Mouse (Mus musculus) liver, embryonic 13.5 days (tissue): ENCODE results near the gene Nfatc2ip. TPM values are rescaled to one million over a fixed set of nuclear protein-coding genes. Genes with fewer than 3 reads are reported as not detected.
A peak's percentile ranks its signal among the peaks of the same experiment; 100 is the strongest.

Experiments used
- ATAC-seq: fragments of 200-750 bp; cut with Nextera tagmentation; 2 replicates; pipeline ENCODE4 v1.8.0; 2017; ENCODE audit warnings: low read depth, mild to moderate bottlenecking, moderate number of reproducible peaks, moderate library complexity
- DNase-seq: peaks from one replicate; pipeline ENCODE4 v3.0.0; 2022
- H3K27ac ChIP-seq: fragments of 300-500 bp; sonication (generic); 2 replicates; pipeline ENCODE4 v1.5.1; 2015; ENCODE audit warnings: moderate library complexity, mild to moderate bottlenecking, inconsistent platforms
- H3K27me3 ChIP-seq: fragments of 300-500 bp; sonication (generic); 2 replicates; pipeline ENCODE4 v1.6.1; 2015; ENCODE audit warnings: mild to moderate bottlenecking, inconsistent platforms
- H3K36me3 ChIP-seq: fragments of 300-500 bp; sonication (generic); 2 replicates; pipeline ENCODE4 v1.6.1; 2015; ENCODE audit warnings: mild to moderate bottlenecking, inconsistent platforms
- H3K4me1 ChIP-seq: fragments of 300-500 bp; sonication (generic); replicated peaks from 2 replicates; pipeline ENCODE4 v1.6.1; 2015; ENCODE audit warnings: inconsistent platforms
- H3K4me2 ChIP-seq: fragments of 300-500 bp; sonication (generic); 2 replicates; pipeline ENCODE4 v1.6.1; 2015; ENCODE audit warnings: inconsistent platforms, mild to moderate bottlenecking, moderate library complexity
- H3K4me3 ChIP-seq: fragments of 300-500 bp; sonication (generic); replicated peaks from 2 replicates; pipeline ENCODE4 v1.5.1; 2015; ENCODE audit warnings: mild to moderate bottlenecking, inconsistent platforms
- H3K9ac ChIP-seq: fragments of 300-500 bp; sonication (generic); 2 replicates; pipeline ENCODE4 v1.6.1; 2015; ENCODE audit warnings: mild to moderate bottlenecking, inconsistent platforms
- H3K9me3 ChIP-seq: fragments of 300-500 bp; sonication (generic); replicated peaks from 2 replicates; pipeline ENCODE4 v1.6.1; 2016; ENCODE audit warnings: inconsistent platforms
- WGBS: fragments of 180-500 bp; shearing (Covaris S2); methylation state at CpG from one replicate; pipeline ENCODE4 v1.1.7; 2015; ENCODE audit not compliant: insufficient replicate concordance; 5-methylcytosine and 5-hydroxymethylcytosine counted together
- polyA plus RNA-seq: library from polyadenylated mRNA; unstranded; fragments of >200 nt; fragmentation: Nextera tagmentation; extraction: Ambion mirVana; gene quantifications from 2 replicates; pipeline ENCODE4 v1.2.1, GENCODE M21; 2015

Gene Nfatc2ip
- polyA plus RNA-seq, 1 experiment from 2014 or later, result 2.6 TPM

- H3K27me3 ChIP-seq, result no peaks in the 10 kb centered on the region
- H3K4me3 ChIP-seq, result no peak overlapping the region
- H3K4me1 ChIP-seq, result peaks cover 43% of the 10 kb centered on the region
- H3K9ac ChIP-seq, result no peak overlapping the region
- H3K4me2 ChIP-seq, result no peak overlapping the region
- peaks cover 52% of the 10 kb centered on the region for H3K36me3 ChIP-seq
- DNase-seq (no peak), ATAC-seq (no peak)
- H3K9me3 ChIP-seq, result no peaks in the 10 kb centered on the region
- H3K27ac ChIP-seq, result no peak overlapping the region
- 59% methylated on average over 6 of the region's 6 CpGs for WGBS
Measured at GRCm38 (mm10) chr7:126374526-126374925, 22.0 kb downstream of the Nfatc2ip start.

- H3K27me3 ChIP-seq, result no peaks in the 10 kb centered on the region
- H3K36me3 ChIP-seq, result peaks cover 54% of the 10 kb centered on the region
- H3K4me3 ChIP-seq, result no peak overlapping the region
- no peak for ATAC-seq
- no peak for DNase-seq
- 77% methylated on average over 9 of the region's 9 CpGs for WGBS
- H3K27ac ChIP-seq, result no peak overlapping the region
- H3K9ac ChIP-seq, result no peak overlapping the region
- H3K9me3 ChIP-seq, result no peaks in the 10 kb centered on the region
- no peak overlapping the region for H3K4me2 ChIP-seq
- peaks cover 45% of the 10 kb centered on the region for H3K4me1 ChIP-seq
Measured at GRCm38 (mm10) chr7:126373007-126373406, 23.5 kb downstream of the Nfatc2ip start.

- peak within 1 kb of the TSS; percentile 33 for H3K9ac ChIP-seq
- H3K4me3 ChIP-seq, result peak within 1 kb of the TSS; percentile 12; the same call in 1 of the 2 replicates
- H3K9me3 ChIP-seq, result no peaks in the 10 kb centered on the region
- H3K27me3 ChIP-seq, result no peaks in the 10 kb centered on the region
- 27% methylated on average over 13 of the region's 13 CpGs for WGBS
- peaks cover 50% of the 10 kb centered on the region for H3K36me3 ChIP-seq
- no peak within 1 kb of the TSS for H3K27ac ChIP-seq
- H3K4me2 ChIP-seq, result peak within 1 kb of the TSS; percentile 33
- DNase-seq (no peak), ATAC-seq (peak; percentile 52)
- peaks cover 13% of the 10 kb centered on the region for H3K4me1 ChIP-seq
Measured at GRCm38 (mm10) chr7:126369393-126369792, 27.1 kb downstream of the Nfatc2ip start, which contains the start of gene Lat. TSS of gene Lat (minus strand) at chr7:126369570.

- WGBS, result 61% methylated on average over 8 of the region's 8 CpGs
- Histone ChIP-seq H3K27ac (no peak overlapping the region), H3K9me3 (no peaks in the 10 kb centered on the region), H3K4me2 (no peak overlapping the region), H3K27me3 (no peaks in the 10 kb centered on the region), H3K4me3 (no peak overlapping the region), H3K9ac (peak overlapping the region; percentile 33; the same call in 1 of the 2 replicates), H3K4me1 (peaks cover 18% of the 10 kb centered on the region), H3K36me3 (peaks cover 47% of the 10 kb centered on the region)
- no peak for ATAC-seq
- DNase-seq, result no peak
Measured at GRCm38 (mm10) chr7:126368367-126368766, 28.2 kb downstream of the Nfatc2ip start.

GRCm38 (mm10) chr7:126367636-126368035 lies 28.9 kb downstream of the Nfatc2ip start:
- Histone ChIP-seq H3K36me3 (peaks cover 40% of the 10 kb centered on the region), H3K27ac (no peak overlapping the region), H3K9me3 (no peaks in the 10 kb centered on the region), H3K27me3 (no peaks in the 10 kb centered on the region), H3K4me2 (no peak overlapping the region), H3K4me1 (peaks cover 26% of the 10 kb centered on the region), H3K9ac (no peak overlapping the region), H3K4me3 (no peak overlapping the region)
- 68% methylated on average over 10 of the region's 10 CpGs for WGBS
- DNase-seq (no peak), ATAC-seq (no peak)

- Histone ChIP-seq H3K36me3 (0 out of 2 replicates have a peak, but pooled peaks cover 6% of the 10 kb centered on the region), H3K27ac (no peak overlapping the region), H3K9ac (no peak overlapping the region), H3K27me3 (no peaks in the 10 kb centered on the region), H3K4me2 (no peak overlapping the region), H3K9me3 (no peaks in the 10 kb centered on the region), H3K4me1 (peaks cover 36% of the 10 kb centered on the region), H3K4me3 (no peak overlapping the region)
- peak; percentile 61; the same call in 1 of the 2 replicates for ATAC-seq
- 40% methylated on average over 6 of the region's 6 CpGs for WGBS
- no peak for DNase-seq
Measured at GRCm38 (mm10) chr7:126363038-126363437, 33.5 kb downstream of the Nfatc2ip start.

GRCm38 (mm10) chr7:126359049-126359448 lies 37.5 kb downstream of the Nfatc2ip start:
- no peak for ATAC-seq
- 70% methylated on average over 13 of the region's 13 CpGs for WGBS

GRCm38 (mm10) chr7:126358413-126358812 lies 38.1 kb downstream of the Nfatc2ip start:
- ATAC-seq (no peak), DNase-seq (no peak)
- peaks cover 77% of the 10 kb centered on the region for H3K4me1 ChIP-seq
- H3K4me2 ChIP-seq, result no peak overlapping the region
- no peak overlapping the region for H3K27ac ChIP-seq
- no peak overlapping the region for H3K9ac ChIP-seq
- no peaks in the 10 kb centered on the region for H3K36me3 ChIP-seq
- no peaks in the 10 kb centered on the region for H3K9me3 ChIP-seq
- 87% methylated on average over 9 of the region's 9 CpGs for WGBS
- H3K27me3 ChIP-seq, result no peaks in the 10 kb centered on the region
- H3K4me3 ChIP-seq, result no peak overlapping the region

More at GRCm38 (mm10) chr7:126359049-126359448, 37.5 kb downstream of the Nfatc2ip start:
- Histone ChIP-seq H3K9me3 (no peaks in the 10 kb centered on the region), H3K27me3 (no peaks in the 10 kb centered on the region), H3K4me2 (no peak overlapping the region), H3K27ac (no peak overlapping the region), H3K4me1 (peaks cover 76% of the 10 kb centered on the region), H3K9ac (no peak overlapping the region), H3K36me3 (0 out of 2 replicates have a peak, but pooled peaks cover 3% of the 10 kb centered on the region), H3K4me3 (no peak overlapping the region)
- peak; percentile 28 for DNase-seq

- H3K4me1 ChIP-seq, result peaks cover 74% of the 10 kb centered on the region
- ATAC-seq (no peak), DNase-seq (no peak)
- peak overlapping the region; percentile 60; the same call in 1 of the 2 replicates for H3K27ac ChIP-seq
- no peak overlapping the region for H3K9ac ChIP-seq
- no peaks in the 10 kb centered on the region for H3K9me3 ChIP-seq
- H3K4me2 ChIP-seq, result no peak overlapping the region; the same call in 1 of the 2 replicates
- H3K27me3 ChIP-seq, result no peaks in the 10 kb centered on the region
- WGBS, result 83% methylated on average over 6 of the region's 6 CpGs
- H3K4me3 ChIP-seq, result no peak overlapping the region
- no peaks in the 10 kb centered on the region for H3K36me3 ChIP-seq
Measured at GRCm38 (mm10) chr7:126357838-126358237, 38.7 kb downstream of the Nfatc2ip start.

GRCm38 (mm10) chr7:126356793-126357591 lies 39.5 kb downstream of the Nfatc2ip start:
- Histone ChIP-seq H3K4me2 (peak overlapping the region; percentile 62), H3K4me1 (peaks cover 67% of the 10 kb centered on the region), H3K4me3 (peak overlapping the region; percentile 18; the same call in 1 of the 2 replicates), H3K36me3 (no peaks in the 10 kb centered on the region), H3K9ac (peak overlapping the region; percentile 44; the same call in 1 of the 2 replicates), H3K27ac (peak overlapping the region; percentile 77), H3K9me3 (no peaks in the 10 kb centered on the region), H3K27me3 (no peaks in the 10 kb centered on the region)
- 14% methylated on average over 7 of the region's 7 CpGs for WGBS
- DNase-seq (peak; percentile 64), ATAC-seq (peak; percentile 89)

GRCm38 (mm10) chr7:126355847-126356597 lies 40.5 kb downstream of the Nfatc2ip start:
- ATAC-seq, result no peak
- WGBS, result 44% methylated on average over 5 of the region's 5 CpGs
- 0 out of 2 replicates have a peak overlapping the region, but pooled peaks have one; percentile 62 for H3K4me2 ChIP-seq

More at GRCm38 (mm10) chr7:126355847-126356597, 40.5 kb downstream of the Nfatc2ip start:
- Histone ChIP-seq H3K4me3 (no peak overlapping the region), H3K36me3 (no peaks in the 10 kb centered on the region), H3K27ac (peak overlapping the region; percentile 77), H3K27me3 (no peaks in the 10 kb centered on the region), H3K9me3 (no peaks in the 10 kb centered on the region), H3K9ac (peak overlapping the region; percentile 44; the same call in 1 of the 2 replicates), H3K4me1 (peaks cover 65% of the 10 kb centered on the region)
- DNase-seq, result no peak
